Mouse (Mus musculus): ENCODE data around the gene Mrtfa. TPM values are rescaled to one million over a fixed set of nuclear protein-coding genes. Genes with fewer than 3 reads are reported as not detected.

Mrtfa gene
- polyA plus RNA-seq, 1 experiment: 42.8 TPM

DNA sequence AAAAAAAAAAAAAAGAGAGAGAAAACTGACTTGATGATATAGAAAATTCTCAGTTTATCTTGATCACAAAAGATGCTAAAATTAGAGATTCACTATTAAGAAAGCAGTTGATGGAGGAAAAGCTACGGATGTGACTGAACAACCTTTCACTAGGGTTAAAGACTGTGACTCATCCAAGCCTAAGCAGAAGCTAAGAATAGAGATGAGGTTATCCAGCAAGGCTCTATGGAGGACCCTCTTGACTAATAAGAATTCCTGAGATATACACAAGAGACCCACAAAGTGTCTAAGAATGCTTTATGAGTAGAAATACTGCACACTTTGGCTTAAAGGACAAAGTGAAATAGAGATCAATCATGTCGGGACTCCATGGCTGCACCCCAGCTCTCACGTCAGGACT is 14.9 kb downstream of the Mrtfa start:
- no peak for TF ChIP-seq CTCF (IDR thresholded peaks at IDR 0.05; ENCODE audit: borderline replicate concordance, extremely low read depth, insufficient read depth, insufficient read length)
- TF ChIP-seq POLR2A (IDR thresholded peaks at IDR 0.05; ENCODE audit: borderline replicate concordance, extremely low read depth, insufficient read depth, insufficient read length, poor library complexity, severe bottlenecking): no peak
- DNase-seq (ENCODE audit: low read depth): no peak

DNA sequence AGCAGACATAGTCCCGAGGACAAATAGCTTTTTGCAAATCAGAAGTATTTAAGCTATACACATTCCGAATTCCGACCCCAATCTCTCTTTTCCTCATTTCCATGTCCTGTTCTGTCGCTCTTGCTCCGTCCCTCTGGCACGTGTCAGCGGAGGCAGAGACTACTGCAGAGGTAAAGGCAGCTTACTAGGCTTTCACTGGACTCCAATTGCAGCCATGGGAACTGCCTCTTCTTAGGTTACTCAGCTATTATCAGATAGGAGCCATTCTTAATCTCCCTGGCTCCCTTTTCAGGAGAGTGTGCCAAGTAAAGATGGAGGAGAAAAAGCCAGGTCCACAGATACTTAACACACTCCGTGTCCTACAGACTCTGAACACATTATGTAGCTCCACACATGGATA is 18.3 kb downstream of the Mrtfa start:
- no peak for DNase-seq (ENCODE audit: low read depth)
- TF ChIP-seq CTCF (IDR thresholded peaks at IDR 0.05; ENCODE audit: borderline replicate concordance, extremely low read depth, insufficient read depth, insufficient read length) (no peak), POLR2A (IDR thresholded peaks at IDR 0.05; ENCODE audit: borderline replicate concordance, extremely low read depth, insufficient read depth, insufficient read length, poor library complexity, severe bottlenecking) (no peak)

GRCm38 (mm10) chr15:81168735-81169134 is 21.8 kb downstream of the Mrtfa start:
- DNase-seq (ENCODE audit: low read depth): no peak
- TF ChIP-seq CTCF (IDR thresholded peaks at IDR 0.05; ENCODE audit: borderline replicate concordance, extremely low read depth, insufficient read depth, insufficient read length) (no peak), POLR2A (IDR thresholded peaks at IDR 0.05; ENCODE audit: borderline replicate concordance, extremely low read depth, insufficient read depth, insufficient read length, poor library complexity, severe bottlenecking) (no peak)

DNA sequence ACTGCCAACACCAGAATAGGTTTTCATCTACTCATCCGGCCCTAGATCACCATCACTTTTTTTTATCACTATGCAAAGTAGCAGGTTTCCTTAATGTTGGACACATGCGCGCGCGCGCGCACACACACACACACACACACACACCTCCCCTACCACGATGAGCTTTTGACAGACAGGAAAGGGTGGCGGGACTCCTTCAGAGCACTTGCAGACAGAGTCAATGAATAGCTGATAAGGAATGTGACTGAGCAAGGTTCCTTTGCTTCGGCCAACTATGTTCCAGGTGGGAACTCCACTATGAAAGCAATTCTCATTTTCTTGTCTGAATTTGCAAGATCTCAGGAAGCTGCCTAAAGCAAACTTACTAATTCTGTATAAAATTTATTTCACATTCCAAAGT is 22.7 kb downstream of the Mrtfa start:
- TF ChIP-seq CTCF (IDR thresholded peaks at IDR 0.05; ENCODE audit: borderline replicate concordance, extremely low read depth, insufficient read depth, insufficient read length) (no peak), POLR2A (IDR thresholded peaks at IDR 0.05; ENCODE audit: borderline replicate concordance, extremely low read depth, insufficient read depth, insufficient read length, poor library complexity, severe bottlenecking) (no peak)
- DNase-seq (ENCODE audit: low read depth): no peak

DNA sequence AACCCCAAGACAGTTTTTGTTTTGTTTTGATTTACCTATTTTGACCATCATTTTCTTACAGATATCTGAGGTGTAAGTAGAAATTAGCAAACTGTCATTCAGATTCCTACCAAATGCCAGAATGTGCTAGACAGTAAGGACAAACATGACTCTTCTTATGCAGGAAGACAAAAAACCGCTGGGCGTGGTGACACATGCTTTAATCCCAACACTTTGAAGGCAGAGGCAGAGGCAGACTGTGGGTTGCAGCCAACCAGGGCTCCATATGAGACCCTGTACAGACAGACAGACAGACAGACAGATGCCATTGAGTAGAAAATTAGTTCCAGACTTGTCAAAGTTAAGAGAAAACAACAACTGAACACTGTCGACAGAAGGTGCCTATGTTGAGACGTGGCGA is 24.3 kb downstream of the Mrtfa start:
- DNase-seq (ENCODE audit: low read depth): no peak
- TF ChIP-seq CTCF (IDR thresholded peaks at IDR 0.05; ENCODE audit: borderline replicate concordance, extremely low read depth, insufficient read depth, insufficient read length): no peak
- no peak for TF ChIP-seq POLR2A (IDR thresholded peaks at IDR 0.05; ENCODE audit: borderline replicate concordance, extremely low read depth, insufficient read depth, insufficient read length, poor library complexity, severe bottlenecking)

GRCm38 (mm10) chr15:81164560-81165310 is 25.8 kb downstream of the Mrtfa start:
- peak; percentile 25 for DNase-seq (ENCODE audit: low read depth)
- no peak for TF ChIP-seq CTCF (IDR thresholded peaks at IDR 0.05; ENCODE audit: borderline replicate concordance, extremely low read depth, insufficient read depth, insufficient read length)
- no peak for TF ChIP-seq POLR2A (IDR thresholded peaks at IDR 0.05; ENCODE audit: borderline replicate concordance, extremely low read depth, insufficient read depth, insufficient read length, poor library complexity, severe bottlenecking)

DNA sequence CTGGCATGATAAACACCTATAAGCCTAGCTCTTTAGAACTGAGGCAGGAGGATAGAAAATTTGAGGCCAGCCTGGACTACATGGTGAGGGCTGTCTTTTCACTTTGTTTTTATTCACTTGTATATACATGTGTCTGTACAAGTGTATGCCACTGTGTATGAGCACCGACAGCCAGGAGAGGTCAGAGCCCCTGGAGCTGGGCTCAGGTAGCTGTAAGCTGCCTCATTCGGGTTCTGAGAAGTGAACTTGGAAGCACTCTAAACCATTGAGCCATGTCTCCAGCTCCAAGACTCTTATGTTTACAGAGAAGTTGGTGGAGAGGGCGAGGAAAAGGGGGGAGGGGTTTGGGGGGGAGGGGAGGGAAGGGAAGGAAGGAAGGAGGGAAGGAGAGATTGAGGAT is 29.0 kb downstream of the Mrtfa start:
- DNase-seq (ENCODE audit: low read depth): no peak
- TF ChIP-seq POLR2A (IDR thresholded peaks at IDR 0.05; ENCODE audit: borderline replicate concordance, extremely low read depth, insufficient read depth, insufficient read length, poor library complexity, severe bottlenecking) (no peak), CTCF (IDR thresholded peaks at IDR 0.05; ENCODE audit: borderline replicate concordance, extremely low read depth, insufficient read depth, insufficient read length) (no peak)

GRCm38 (mm10) chr15:81160677-81161076 is 29.9 kb downstream of the Mrtfa start:
- TF ChIP-seq CTCF (IDR thresholded peaks at IDR 0.05; ENCODE audit: borderline replicate concordance, extremely low read depth, insufficient read depth, insufficient read length) (no peak), POLR2A (IDR thresholded peaks at IDR 0.05; ENCODE audit: borderline replicate concordance, extremely low read depth, insufficient read depth, insufficient read length, poor library complexity, severe bottlenecking) (no peak)
- DNase-seq (ENCODE audit: low read depth): no peak

DNA sequence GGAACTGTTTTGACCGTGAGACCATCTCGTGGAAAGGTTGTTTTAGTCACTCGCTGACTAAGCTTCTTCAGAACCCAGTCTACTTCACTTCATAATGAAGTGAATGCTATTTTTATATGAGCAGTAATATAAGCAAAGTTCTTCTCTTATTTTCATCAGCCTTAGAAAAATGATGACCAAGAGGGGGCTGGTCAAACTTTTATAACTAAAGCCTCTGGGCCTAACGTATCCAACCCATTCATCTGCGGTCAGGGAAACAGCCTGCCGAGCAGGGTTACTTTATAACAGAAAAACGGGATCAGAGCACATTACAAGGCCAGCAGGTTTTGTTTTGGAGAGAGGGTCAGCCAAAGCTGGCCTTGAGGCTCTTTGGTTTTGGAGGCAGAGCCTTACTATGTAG is 31.3 kb downstream of the Mrtfa start:
- no peak for DNase-seq (ENCODE audit: low read depth)
- TF ChIP-seq CTCF (IDR thresholded peaks at IDR 0.05; ENCODE audit: borderline replicate concordance, extremely low read depth, insufficient read depth, insufficient read length) (no peak), POLR2A (IDR thresholded peaks at IDR 0.05; ENCODE audit: borderline replicate concordance, extremely low read depth, insufficient read depth, insufficient read length, poor library complexity, severe bottlenecking) (no peak)

- TF ChIP-seq CTCF (IDR thresholded peaks at IDR 0.05; ENCODE audit: borderline replicate concordance, extremely low read depth, insufficient read depth, insufficient read length): no peak
- TF ChIP-seq POLR2A (IDR thresholded peaks at IDR 0.05; ENCODE audit: borderline replicate concordance, extremely low read depth, insufficient read depth, insufficient read length, poor library complexity, severe bottlenecking): no peak
- DNase-seq (ENCODE audit: low read depth): no peak
Observed at GRCm38 (mm10) chr15:81158517-81159120, 31.9 kb downstream of the Mrtfa start.

DNA sequence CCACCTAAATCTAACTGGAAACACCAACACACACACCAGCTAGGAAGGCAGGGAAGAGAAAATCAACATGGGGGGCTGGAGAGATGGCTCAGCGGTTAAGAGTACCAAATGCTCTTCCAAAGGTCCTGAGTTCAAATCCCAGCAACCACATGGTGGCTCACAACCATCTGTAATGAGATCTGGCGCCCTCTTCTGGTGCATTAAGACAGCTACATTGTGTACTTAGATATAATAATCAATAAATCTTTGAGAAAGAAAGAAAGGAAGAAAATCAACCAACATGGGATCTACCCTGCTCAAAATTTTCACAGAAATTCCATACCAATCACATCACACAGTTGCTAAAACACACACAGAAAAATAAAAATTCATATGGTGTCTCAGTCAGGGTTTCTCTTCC is 34.1 kb downstream of the Mrtfa start:
- TF ChIP-seq POLR2A (IDR thresholded peaks at IDR 0.05; ENCODE audit: borderline replicate concordance, extremely low read depth, insufficient read depth, insufficient read length, poor library complexity, severe bottlenecking) (no peak), CTCF (IDR thresholded peaks at IDR 0.05; ENCODE audit: borderline replicate concordance, extremely low read depth, insufficient read depth, insufficient read length) (no peak)
- no peak for DNase-seq (ENCODE audit: low read depth)

DNA sequence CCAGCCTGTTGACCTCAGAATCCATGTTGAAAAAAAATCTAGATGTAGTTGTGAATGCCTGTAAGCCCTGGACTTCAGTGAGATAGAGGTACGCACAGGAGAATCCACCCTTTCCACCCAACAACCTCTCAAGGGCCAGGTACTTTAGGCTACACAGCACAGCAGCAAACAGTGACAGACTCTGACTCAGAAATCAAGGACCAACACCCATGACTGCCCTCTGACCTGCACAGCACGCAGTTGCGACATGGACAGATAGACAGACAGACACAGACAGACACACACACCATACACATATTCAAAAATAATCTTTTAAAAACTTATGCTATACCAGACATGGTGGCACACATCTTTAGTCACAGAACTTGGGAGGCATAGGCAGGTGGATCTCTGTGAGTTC is 34.7 kb downstream of the Mrtfa start:
- TF ChIP-seq CTCF (IDR thresholded peaks at IDR 0.05; ENCODE audit: borderline replicate concordance, extremely low read depth, insufficient read depth, insufficient read length) (no peak), POLR2A (IDR thresholded peaks at IDR 0.05; ENCODE audit: borderline replicate concordance, extremely low read depth, insufficient read depth, insufficient read length, poor library complexity, severe bottlenecking) (no peak)
- DNase-seq (ENCODE audit: low read depth): no peak
